Mouse (Mus musculus) bone marrow macrophage, adult 2 months (primary cell): ENCODE data around the gene Mrc2. TPM values are rescaled to one million over a fixed set of nuclear protein-coding genes. Genes with fewer than 3 reads are reported as not detected.

Source experiments
- H3K27ac ChIP-seq: 2 replicates; pipeline ENCODE4 v1.5.1; 2012; ENCODE audit warnings: low read depth, low read length; ENCODE audit not compliant: insufficient read depth
- H3K4me1 ChIP-seq: 2 replicates; pipeline ENCODE4 v1.6.1; 2012; ENCODE audit warnings: low read length; ENCODE audit not compliant: control insufficient read depth, insufficient read depth
- H3K4me3 ChIP-seq: 2 replicates; pipeline ENCODE4 v1.5.1; 2012; ENCODE audit warnings: mild to moderate bottlenecking, low read length, moderate library complexity; ENCODE audit not compliant: insufficient read depth
- CTCF ChIP-seq: IDR thresholded peaks from 2 replicates; pipeline ENCODE4 v1.5.1; 2012; ENCODE audit warnings: low read depth, mild to moderate bottlenecking, low read length, moderate library complexity
- POLR2A ChIP-seq: IDR thresholded peaks from 2 replicates; pipeline ENCODE4 v1.6.1; 2012; ENCODE audit warnings: mild to moderate bottlenecking, low read depth, low read length, borderline replicate concordance
- polyA plus RNA-seq: library from polyadenylated mRNA; stranded (reverse); fragments of >200 nt; gene quantifications from 2 replicates; pipeline ENCODE4 v1.2.4, GENCODE M21; 2012; ENCODE audit not compliant: missing spikeins, insufficient read depth, insufficient read length

The Mrc2 gene
- polyA plus RNA-seq, 1 experiment = 0.50 TPM

DNA sequence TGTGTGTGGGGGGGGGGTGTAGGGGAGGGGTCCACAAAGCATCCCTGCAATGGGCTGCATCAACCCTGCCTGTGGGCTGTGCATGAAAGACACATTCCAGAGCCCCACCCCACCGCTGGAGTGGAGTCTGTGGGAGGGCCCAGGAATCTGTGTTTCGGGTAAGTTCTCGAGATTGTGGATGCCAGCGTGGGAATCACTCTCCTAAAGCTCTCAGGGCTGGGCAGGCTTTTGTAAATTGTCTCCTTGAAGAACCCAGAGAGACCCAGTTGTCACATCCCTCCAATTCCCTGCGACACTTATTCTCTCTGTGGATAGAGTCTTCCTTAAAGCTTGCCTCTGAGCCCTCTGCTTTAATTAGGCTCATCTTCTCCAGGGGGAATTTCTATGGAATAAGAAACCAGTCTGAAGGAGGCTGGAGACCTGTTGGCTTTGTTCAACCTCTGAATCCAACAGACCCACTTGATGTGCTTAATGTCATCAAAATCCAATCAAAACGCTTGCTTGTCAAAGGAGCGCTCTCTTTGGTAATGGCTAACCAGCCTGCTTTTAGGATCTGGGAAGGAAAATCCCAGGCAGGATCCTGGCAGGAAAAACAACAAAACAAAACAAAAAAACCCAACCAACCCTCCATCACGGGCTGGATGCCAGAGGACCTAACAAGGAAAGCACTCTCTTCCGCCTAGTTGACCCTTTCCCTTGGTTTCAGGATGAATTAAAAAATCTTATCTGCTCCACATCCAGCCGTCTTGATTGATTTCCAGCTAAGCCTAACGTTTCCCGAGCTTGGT lies 71.3 kb downstream of the Mrc2 start:
- no peak for TF ChIP-seq CTCF
- no peak for TF ChIP-seq POLR2A
- no peak overlapping the region for H3K4me3 ChIP-seq
- no peak overlapping the region for H3K27ac ChIP-seq
- peaks cover 3% of the 10 kb centered on the region for H3K4me1 ChIP-seq

GRCm38 (mm10) chr11:105364386-105365065 lies 72.1 kb downstream of the Mrc2 start:
- Histone ChIP-seq H3K27ac (no peak overlapping the region), H3K4me1 (peaks cover 9% of the 10 kb centered on the region), H3K4me3 (no peak overlapping the region)
- TF ChIP-seq CTCF (no peak), POLR2A (no peak)

DNA sequence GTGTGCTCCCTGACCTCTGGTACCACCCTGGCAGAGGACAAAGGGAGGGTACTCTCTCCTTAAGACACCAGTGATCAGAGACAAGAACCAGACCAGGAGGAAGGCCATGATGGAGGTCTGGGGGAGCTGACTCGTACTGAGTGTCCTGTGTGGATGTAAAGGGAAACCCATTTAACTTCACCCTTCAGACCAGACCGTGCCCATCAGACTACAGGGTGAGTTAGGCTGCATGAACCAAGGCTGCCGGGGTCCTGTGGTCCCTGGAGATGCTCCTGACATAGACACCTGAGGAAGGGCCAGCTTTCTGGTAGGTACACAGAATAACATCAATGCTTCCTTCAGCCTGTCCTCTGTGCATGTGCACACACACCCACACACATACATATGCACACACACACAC lies 73.2 kb downstream of the Mrc2 start:
- Histone ChIP-seq H3K4me3 (no peak overlapping the region), H3K4me1 (peaks cover 9% of the 10 kb centered on the region), H3K27ac (no peak overlapping the region)
- no peak for TF ChIP-seq CTCF
- no peak for TF ChIP-seq POLR2A

DNA sequence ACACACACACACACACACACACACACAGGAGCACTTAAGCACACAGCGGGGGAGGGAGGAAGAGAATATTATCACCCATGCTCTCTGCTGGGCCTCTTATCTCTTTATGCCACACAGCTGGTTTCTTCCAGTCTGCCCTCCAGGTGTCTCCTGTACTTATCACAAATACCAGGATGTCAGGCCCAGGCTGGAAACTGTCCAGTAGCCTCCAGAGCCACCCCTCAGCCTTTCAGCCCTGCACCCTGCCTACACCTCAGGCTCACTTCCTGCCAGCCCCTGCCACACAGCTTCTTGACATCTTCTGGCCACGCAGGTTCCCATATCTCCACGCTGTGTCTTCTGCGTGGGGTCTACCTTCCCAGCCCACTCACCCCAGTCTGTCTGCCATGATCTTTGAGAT lies 73.6 kb downstream of the Mrc2 start:
- Histone ChIP-seq H3K27ac (no peak overlapping the region), H3K4me1 (peaks cover 9% of the 10 kb centered on the region)
- no peak for TF ChIP-seq POLR2A
- TF ChIP-seq CTCF = no peak

GRCm38 (mm10) chr11:105367163-105367562 lies 74.7 kb downstream of the Mrc2 start:
- Histone ChIP-seq H3K4me1 (peaks cover 9% of the 10 kb centered on the region), H3K4me3 (no peak overlapping the region), H3K27ac (no peak overlapping the region)
- TF ChIP-seq POLR2A (no peak), CTCF (no peak)

More for the DNA sequence above, 73.6 kb downstream of the Mrc2 start:
- H3K4me3 ChIP-seq = no peak overlapping the region

- TF ChIP-seq CTCF (no peak), POLR2A (no peak)
- no peak overlapping the region for H3K27ac ChIP-seq
- no peak overlapping the region for H3K4me3 ChIP-seq
- H3K4me1 ChIP-seq = peaks cover 9% of the 10 kb centered on the region
Measured at GRCm38 (mm10) chr11:105368833-105369232, 76.4 kb downstream of the Mrc2 start.

DNA sequence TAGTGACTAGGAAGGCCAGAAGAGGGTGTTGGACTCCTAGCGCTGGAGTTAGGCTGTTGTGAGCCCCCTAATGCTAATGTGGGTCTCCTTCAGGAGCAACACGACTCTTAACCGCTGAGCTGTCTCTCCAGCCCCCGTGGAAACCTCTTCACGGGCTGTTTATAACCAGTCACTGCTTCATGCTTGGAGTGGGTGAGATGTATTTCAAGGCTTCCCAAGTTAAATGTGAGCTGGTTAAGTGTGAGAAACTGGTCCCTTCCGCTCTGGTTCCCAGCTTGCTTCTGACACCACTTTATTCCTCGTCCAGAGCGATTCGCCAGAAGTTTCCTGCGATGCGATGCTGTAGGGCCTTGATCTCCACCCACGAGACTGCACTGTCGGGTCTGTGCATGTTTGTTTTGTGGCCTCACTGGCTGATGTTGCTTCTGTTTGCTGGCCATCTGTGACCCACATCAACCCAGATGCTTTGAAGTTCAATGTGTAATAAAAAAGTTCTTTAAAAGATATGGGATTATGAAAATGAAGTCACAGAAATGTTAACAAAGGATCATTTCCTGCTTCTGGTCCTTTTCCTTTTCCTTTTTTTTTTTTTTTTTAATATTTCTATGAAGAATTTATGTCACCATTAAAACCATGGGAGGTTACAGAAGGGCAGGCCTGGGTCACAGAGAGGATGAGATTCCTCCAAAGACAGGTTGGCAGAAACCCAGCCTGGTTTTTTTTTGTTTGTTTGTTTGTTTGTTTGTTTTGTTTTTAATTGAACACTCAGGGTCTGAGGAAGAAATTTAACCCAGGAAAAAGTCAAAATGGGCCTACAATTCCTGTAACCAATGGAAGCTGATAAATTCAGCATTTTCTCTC lies 77.3 kb downstream of the Mrc2 start:
- Histone ChIP-seq H3K4me3 (no peak overlapping the region), H3K27ac (no peak overlapping the region), H3K4me1 (peaks cover 9% of the 10 kb centered on the region)
- no peak for TF ChIP-seq CTCF
- no peak for TF ChIP-seq POLR2A

DNA sequence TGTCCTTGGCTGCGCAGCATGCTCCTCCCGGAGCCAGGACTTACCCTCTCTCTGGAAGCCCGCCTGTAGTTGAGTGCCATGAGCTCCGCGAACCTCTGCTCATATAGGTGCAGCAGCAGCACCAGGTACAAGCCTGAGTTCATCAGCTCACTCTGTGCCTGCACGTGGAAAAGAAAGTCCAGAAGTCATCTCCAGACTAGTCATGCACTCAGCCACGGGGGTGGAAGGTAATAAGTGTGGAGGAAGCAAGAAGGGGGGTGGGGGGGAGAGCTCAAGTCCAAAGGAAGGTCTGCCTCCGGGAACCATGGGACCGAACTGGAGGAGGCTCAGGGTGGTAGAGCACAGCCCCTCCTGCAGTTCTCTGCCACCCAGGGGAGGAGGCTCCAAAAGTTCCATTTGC lies 79.4 kb downstream of the Mrc2 start:
- Histone ChIP-seq H3K4me3 (no peak overlapping the region), H3K27ac (no peak overlapping the region), H3K4me1 (peaks cover 9% of the 10 kb centered on the region)
- TF ChIP-seq CTCF (no peak), POLR2A (no peak)

- TF ChIP-seq CTCF = no peak
- TF ChIP-seq POLR2A = no peak
- H3K4me1 ChIP-seq = peaks cover 6% of the 10 kb centered on the region
- H3K27ac ChIP-seq = no peak overlapping the region
- H3K4me3 ChIP-seq = no peak overlapping the region
Measured at GRCm38 (mm10) chr11:105373881-105374280, 81.4 kb downstream of the Mrc2 start.

DNA sequence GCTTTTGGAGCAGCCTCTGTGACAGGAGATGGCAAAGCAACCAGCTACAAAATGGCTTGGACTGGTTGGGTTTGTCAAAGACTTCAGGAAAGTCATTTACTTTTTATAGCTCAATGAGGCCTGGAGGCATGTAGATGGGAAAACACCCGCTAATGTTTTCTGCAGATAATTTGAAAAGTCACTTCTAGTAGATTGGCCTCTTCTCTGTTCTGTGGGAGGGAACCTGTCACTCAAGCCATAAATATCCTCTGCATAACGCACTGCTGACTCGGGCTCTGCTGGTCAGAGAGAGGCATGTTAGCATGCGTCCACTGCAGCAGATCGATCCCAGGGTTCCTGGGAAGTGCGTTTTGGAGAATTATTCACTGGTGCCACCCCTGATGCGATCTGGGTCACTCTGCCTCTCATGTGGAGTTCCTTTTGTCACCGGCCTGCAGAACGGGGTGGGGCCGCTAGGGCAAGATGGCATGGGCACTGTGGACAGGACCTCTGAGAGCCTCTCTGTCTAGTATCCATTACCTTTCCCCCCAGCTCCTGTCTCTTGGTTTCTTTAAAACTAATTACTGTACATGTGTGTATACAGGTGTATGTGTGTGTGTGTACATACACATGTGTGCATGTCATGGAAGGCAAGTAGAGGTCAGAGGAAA lies 82.2 kb downstream of the Mrc2 start:
- no peak for TF ChIP-seq CTCF
- no peak for TF ChIP-seq POLR2A
- Histone ChIP-seq H3K27ac (no peak overlapping the region), H3K4me3 (no peak overlapping the region), H3K4me1 (no peaks in the 10 kb centered on the region; the same call in 1 of the 2 replicates)
